Mouse (Mus musculus) heart, postnatal 0 days (tissue): Measurements from ENCODE around the gene Zfhx3.

Source experiments
- CTCF ChIP-seq: IDR thresholded peaks from 2 replicates; pipeline ENCODE4 v1.5.1; 2016; ENCODE audit warnings: antibody characterized with exemption, control low read depth, low read depth
- EP300 ChIP-seq: IDR thresholded peaks from 2 replicates; pipeline ENCODE4 v1.6.1; 2016; ENCODE audit warnings: antibody characterized with exemption, low read depth

GRCm38 (mm10) chr8:108726541-108727241 lies 784.2 kb downstream of the Zfhx3 start:
- TF ChIP-seq EP300 (no peak), CTCF (no peak)
